Mouse (Mus musculus) ES-Bruce4 (cell line): ENCODE results near the gene Asns. TPM values are rescaled to one million over a fixed set of nuclear protein-coding genes. Genes with fewer than 3 reads are reported as not detected.

ENCODE experiments used
- H3K27ac ChIP-seq: 2 replicates; pipeline ENCODE4 v1.5.1; 2012; ENCODE audit warnings: low read length, inconsistent platforms; ENCODE audit not compliant: insufficient read depth
- H3K27me3 ChIP-seq: 2 replicates; pipeline ENCODE4 v1.6.1; 2012; ENCODE audit warnings: mild to moderate bottlenecking, low read length, inconsistent platforms; ENCODE audit not compliant: control insufficient read depth, poor library complexity, insufficient read depth, severe bottlenecking
- H3K36me3 ChIP-seq: 2 replicates; pipeline ENCODE4 v1.6.1; 2012; ENCODE audit warnings: inconsistent platforms, mild to moderate bottlenecking, low read length, moderate library complexity; ENCODE audit not compliant: control insufficient read depth, poor library complexity, insufficient read depth, severe bottlenecking
- H3K4me1 ChIP-seq: one replicate; pipeline ENCODE4 v1.8.1; 2011; ENCODE audit warnings: low read length; ENCODE audit not compliant: control insufficient read depth, insufficient read depth
- H3K4me3 ChIP-seq: 2 replicates; pipeline ENCODE4 v1.5.1; 2011; ENCODE audit warnings: low read depth, mild to moderate bottlenecking, low read length
- H3K9ac ChIP-seq: 2 replicates; pipeline ENCODE4 v1.6.1; 2012; ENCODE audit warnings: low read depth, mild to moderate bottlenecking, inconsistent platforms; ENCODE audit not compliant: poor library complexity, severe bottlenecking
- H3K9me3 ChIP-seq: replicated peaks from 2 replicates; pipeline ENCODE4 v1.6.1; 2012; ENCODE audit warnings: mild to moderate bottlenecking, low read length, inconsistent platforms; ENCODE audit not compliant: control insufficient read depth, poor library complexity, insufficient read depth, severe bottlenecking
- CTCF ChIP-seq: IDR thresholded peaks from one replicate; pipeline ENCODE4 v1.8.1; 2011; ENCODE audit warnings: low read depth, low read length
- EP300 ChIP-seq: IDR thresholded peaks from 2 replicates; pipeline ENCODE4 v1.6.1; 2011; ENCODE audit warnings: low read depth, low read length; ENCODE audit not compliant: insufficient read depth
- POLR2A ChIP-seq: IDR thresholded peaks from one replicate; pipeline ENCODE4 v1.8.1; 2011; ENCODE audit warnings: low read length; ENCODE audit not compliant: insufficient read depth
- polyA plus RNA-seq: library from polyadenylated mRNA; stranded (reverse); fragments of >200 nt; gene quantifications from 2 replicates; pipeline ENCODE4 v1.2.4, GENCODE M21; 2011; ENCODE audit warnings: low read depth; ENCODE audit not compliant: missing spikeins, insufficient read depth, insufficient read length

Gene Asns
- 531 and 541 TPM in 2 replicates for polyA plus RNA-seq

- TF ChIP-seq EP300 (peak; percentile 84), CTCF (peak; percentile 26), POLR2A (peak; percentile 14)
- no peaks in the 10 kb centered on the region for H3K9me3 ChIP-seq
- peak within 1 kb of the TSS; percentile 85 for H3K4me3 ChIP-seq
- peak within 1 kb of the TSS; percentile 45 for H3K27ac ChIP-seq
- H3K36me3 ChIP-seq = no peaks in the 10 kb centered on the region
- peak within 1 kb of the TSS; percentile 88 for H3K9ac ChIP-seq
- peaks cover 3% of the 10 kb centered on the region for H3K4me1 ChIP-seq
- H3K27me3 ChIP-seq = no peaks in the 10 kb centered on the region
Measured at GRCm38 (mm10) chr6:7692884-7693585, at the start of gene Asns. TSS of gene Asns (minus strand) at chr6:7693254.

- H3K9me3 ChIP-seq = peaks cover 5% of the 10 kb centered on the region; the same call in 1 of the 2 replicates
- H3K36me3 ChIP-seq = no peaks in the 10 kb centered on the region
- no peaks in the 10 kb centered on the region; the same call in 1 of the 2 replicates for H3K27me3 ChIP-seq
- no peak overlapping the region for H3K9ac ChIP-seq
- no peak overlapping the region for H3K4me3 ChIP-seq
- H3K4me1 ChIP-seq = no peaks in the 10 kb centered on the region
- TF ChIP-seq CTCF (no peak), POLR2A (no peak), EP300 (no peak)
- H3K27ac ChIP-seq = no peak overlapping the region
Measured at GRCm38 (mm10) chr6:7741721-7742120, 48.7 kb upstream of the Asns start.

- no peak overlapping the region for H3K9ac ChIP-seq
- no peaks in the 10 kb centered on the region for H3K9me3 ChIP-seq
- TF ChIP-seq EP300 (no peak), POLR2A (no peak), CTCF (no peak)
- H3K4me1 ChIP-seq = no peaks in the 10 kb centered on the region
- H3K36me3 ChIP-seq = no peaks in the 10 kb centered on the region
- no peak overlapping the region for H3K4me3 ChIP-seq
- H3K27me3 ChIP-seq = no peaks in the 10 kb centered on the region
- no peak overlapping the region for H3K27ac ChIP-seq
Measured at GRCm38 (mm10) chr6:7737842-7738241, 44.8 kb upstream of the Asns start.

GRCm38 (mm10) chr6:7732754-7733708, 40.0 kb upstream of the Asns start:
- no peak overlapping the region for H3K4me3 ChIP-seq
- H3K27me3 ChIP-seq = no peaks in the 10 kb centered on the region
- TF ChIP-seq POLR2A = no peak
- TF ChIP-seq CTCF = peak; percentile 42
- no peak overlapping the region for H3K27ac ChIP-seq
- H3K4me1 ChIP-seq = no peaks in the 10 kb centered on the region
- peaks cover 10% of the 10 kb centered on the region; the same call in 1 of the 2 replicates for H3K9me3 ChIP-seq
- no peak overlapping the region for H3K9ac ChIP-seq
- H3K36me3 ChIP-seq = no peaks in the 10 kb centered on the region

GRCm38 (mm10) chr6:7732097-7732496, 39.0 kb upstream of the Asns start:
- no peak overlapping the region for H3K27ac ChIP-seq
- H3K4me1 ChIP-seq = no peaks in the 10 kb centered on the region
- peaks cover 18% of the 10 kb centered on the region for H3K9me3 ChIP-seq
- H3K9ac ChIP-seq = no peak overlapping the region
- H3K36me3 ChIP-seq = no peaks in the 10 kb centered on the region
- no peaks in the 10 kb centered on the region for H3K27me3 ChIP-seq
- no peak overlapping the region for H3K4me3 ChIP-seq
- TF ChIP-seq POLR2A (no peak), CTCF (no peak), EP300 (no peak)
